Mouse (Mus musculus) cerebellum, adult 11 months (tissue): Measurements from ENCODE around the gene Ergic1.
A peak's percentile ranks its signal among the peaks of the same experiment; 100 is the strongest.

Experiments
- DNase-seq: peaks from one replicate; pipeline ENCODE4 v3.0.0; 2022

The Ergic1 gene

GRCm38 (mm10) chr17:26634539-26634938, 73.2 kb downstream of the Ergic1 start:
- no peak for DNase-seq

DNA sequence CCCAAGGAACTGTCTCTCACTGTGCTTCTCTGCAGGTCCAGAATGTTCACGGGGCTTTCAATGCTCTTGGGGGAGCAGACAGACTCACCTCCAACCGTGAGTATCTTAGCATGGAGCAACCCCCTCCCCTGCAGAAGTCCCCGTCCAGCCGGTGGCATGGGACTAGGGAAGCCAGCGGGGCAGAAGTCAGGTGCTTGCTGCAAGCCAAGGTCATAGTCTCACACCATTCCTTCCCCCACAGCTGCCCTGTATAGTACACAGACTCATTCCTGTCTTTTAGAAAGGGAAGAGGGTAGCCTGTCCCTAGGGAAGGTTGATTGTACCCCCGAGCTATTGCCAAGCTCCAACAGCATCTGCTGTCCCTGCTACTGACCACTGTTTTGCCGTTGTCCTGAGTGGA, 74.7 kb downstream of the Ergic1 start:
- DNase-seq, result no peak

- no peak for DNase-seq
Observed at GRCm38 (mm10) chr17:26637851-26638250, 76.6 kb downstream of the Ergic1 start.

GRCm38 (mm10) chr17:26638655-26639054, 77.4 kb downstream of the Ergic1 start:
- peak; percentile 75 for DNase-seq

DNA sequence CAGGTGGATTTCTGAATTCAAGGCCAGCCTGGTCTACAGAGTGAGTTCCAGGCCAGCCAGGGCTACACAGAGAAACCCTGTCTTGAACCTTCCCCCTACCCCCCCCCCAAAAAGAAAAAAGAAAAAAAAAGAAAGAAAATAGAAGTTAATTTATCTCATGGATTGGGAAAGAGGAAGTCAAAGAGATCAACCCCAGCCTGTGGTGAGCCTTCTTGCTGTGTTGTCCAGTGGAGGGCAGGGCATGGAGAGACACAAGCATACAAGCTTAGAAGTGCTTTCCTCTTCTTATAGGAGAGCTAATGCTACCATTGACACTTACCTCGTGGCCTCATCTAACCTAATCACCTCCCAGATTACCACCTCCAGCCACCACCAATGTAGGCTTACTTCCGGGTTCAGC, 78.5 kb downstream of the Ergic1 start:
- DNase-seq, result no peak

DNA sequence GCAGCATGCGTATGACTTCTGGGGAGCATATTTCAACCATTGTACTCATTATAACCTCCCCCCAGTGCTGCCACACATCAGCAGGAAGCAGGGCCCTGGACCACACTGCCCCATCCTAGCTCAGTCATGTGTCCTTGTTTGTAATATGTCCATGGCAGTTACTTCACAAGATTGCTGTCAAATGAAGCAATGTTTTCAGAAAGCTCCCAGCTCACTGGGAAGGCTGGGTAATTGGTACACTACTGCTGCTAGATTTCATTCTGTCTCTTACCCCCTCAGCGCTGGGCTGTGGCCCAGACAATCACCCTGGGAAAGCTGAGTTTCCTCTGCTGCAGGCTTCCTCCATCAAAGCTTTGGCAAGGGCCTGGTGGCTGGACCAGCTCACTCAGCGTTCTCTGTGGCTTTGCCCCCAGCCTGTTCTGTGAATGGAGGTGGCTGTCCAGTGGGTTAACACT, 79.0 kb downstream of the Ergic1 start:
- DNase-seq, result no peak

- no peak for DNase-seq
Observed at GRCm38 (mm10) chr17:26643456-26643855, 82.2 kb downstream of the Ergic1 start.

DNA sequence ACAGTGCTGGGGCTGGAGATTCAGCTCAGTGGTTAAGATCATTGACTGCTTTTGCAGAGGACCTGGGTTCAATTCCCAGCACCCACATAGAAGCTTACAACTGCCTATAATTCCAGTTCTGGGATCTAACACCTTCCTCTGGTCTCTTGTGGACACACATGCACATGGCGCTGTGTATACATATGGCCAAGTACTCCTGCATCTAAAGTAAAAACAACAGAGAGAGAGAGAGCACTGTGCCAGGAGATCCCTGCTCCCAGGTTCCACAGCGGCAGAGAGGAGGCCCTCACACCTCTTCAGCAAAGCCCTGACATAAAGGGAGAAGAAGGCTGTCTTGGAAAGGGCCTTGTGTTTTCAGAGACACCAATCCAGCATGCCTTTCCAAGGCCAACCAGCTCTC, 82.7 kb downstream of the Ergic1 start:
- no peak for DNase-seq

DNA sequence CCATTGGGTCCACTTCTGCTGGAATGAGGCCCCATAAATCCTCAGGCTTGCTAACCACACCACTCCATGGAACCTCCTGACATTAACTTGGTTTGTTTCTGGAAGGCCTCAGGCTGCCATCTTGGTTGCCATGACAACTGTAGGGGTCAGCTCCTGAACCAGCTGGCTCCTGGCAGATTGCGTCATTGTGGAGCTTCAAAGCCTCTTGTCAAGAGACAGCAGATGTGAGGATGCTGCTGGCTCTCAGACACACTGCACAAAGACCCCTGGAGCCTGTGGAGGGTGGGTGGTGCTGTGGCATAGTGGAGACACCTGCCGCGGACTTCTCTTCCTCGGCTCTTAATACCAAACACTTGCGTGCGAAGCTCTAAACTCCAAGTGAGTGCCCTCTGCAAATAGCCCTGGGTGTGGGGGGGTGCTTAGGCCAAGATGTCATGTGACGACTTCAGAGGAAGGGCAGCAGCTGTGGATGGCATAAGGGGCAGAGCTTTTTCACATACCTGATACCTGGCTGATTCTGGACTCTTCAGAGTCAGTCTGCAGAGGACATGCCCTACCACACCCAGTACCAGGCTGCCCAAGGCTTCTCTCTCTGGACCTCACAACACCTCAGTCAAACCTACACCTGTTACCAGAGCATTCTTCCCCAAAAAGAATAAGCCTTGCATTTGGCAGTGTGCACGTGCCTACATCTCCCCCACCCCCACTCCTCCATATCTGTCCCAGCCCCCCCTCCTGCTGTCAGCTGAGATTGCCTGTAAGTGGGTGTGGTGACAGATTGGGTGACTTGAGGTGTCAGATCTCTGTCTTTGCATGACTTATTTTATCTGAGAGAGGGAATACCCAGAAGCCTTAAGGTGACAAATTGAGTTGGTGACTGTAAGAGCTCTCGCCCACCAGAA, 83.5 kb downstream of the Ergic1 start:
- no peak for DNase-seq

DNA sequence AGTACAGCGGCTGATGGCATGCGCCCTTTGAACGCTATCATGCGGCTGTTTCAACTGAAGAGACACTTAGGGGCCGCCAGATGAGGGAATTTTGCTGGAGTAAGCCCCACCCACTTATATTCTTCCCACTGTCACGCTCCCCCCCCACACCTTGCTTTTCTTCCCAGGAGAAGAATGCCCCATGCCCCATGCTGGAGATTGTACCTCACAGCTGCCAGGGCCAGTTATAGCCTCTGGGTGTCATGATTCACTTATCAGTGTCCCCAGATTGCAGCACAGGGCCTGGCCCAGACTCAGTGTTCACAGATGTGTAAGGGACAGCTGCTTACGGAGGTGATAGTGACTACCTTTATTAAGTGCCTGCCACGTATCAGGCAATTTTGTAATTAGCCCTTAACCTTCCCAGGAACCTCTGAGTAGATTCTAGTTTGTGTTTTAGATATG, 84.1 kb downstream of the Ergic1 start:
- no peak for DNase-seq

GRCm38 (mm10) chr17:26647283-26647682, 86.0 kb downstream of the Ergic1 start:
- DNase-seq, result no peak

- DNase-seq, result no peak
Observed at GRCm38 (mm10) chr17:26649565-26649964, 88.3 kb downstream of the Ergic1 start.

GRCm38 (mm10) chr17:26650451-26651363, 89.4 kb downstream of the Ergic1 start:
- peak; percentile 57 for DNase-seq

GRCm38 (mm10) chr17:26658854-26659572, 97.7 kb downstream of the Ergic1 start:
- DNase-seq, result no peak

DNA sequence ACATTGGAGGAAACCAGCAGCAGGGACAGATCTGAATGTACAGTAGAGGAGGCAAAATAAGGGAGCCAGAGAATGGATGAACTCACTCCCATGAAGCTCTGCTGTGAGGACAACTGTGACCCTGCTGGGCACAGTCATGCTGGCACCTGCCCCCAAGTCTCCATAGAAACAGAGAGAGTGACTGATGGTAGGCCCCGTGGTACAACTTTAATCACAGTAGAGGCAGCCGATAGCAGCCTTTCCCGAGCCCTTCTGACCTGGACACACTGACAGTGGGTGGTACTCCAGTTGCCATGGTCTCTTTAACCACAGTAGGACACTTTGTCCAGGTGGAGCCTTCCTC, 98.3 kb downstream of the Ergic1 start:
- no peak for DNase-seq

- peak; percentile 87 for DNase-seq
Observed at GRCm38 (mm10) chr17:26660192-26660912, 99.1 kb downstream of the Ergic1 start.

- no peak for DNase-seq
Observed at GRCm38 (mm10) chr17:26662204-26662603, 100.9 kb downstream of the Ergic1 start.

DNA sequence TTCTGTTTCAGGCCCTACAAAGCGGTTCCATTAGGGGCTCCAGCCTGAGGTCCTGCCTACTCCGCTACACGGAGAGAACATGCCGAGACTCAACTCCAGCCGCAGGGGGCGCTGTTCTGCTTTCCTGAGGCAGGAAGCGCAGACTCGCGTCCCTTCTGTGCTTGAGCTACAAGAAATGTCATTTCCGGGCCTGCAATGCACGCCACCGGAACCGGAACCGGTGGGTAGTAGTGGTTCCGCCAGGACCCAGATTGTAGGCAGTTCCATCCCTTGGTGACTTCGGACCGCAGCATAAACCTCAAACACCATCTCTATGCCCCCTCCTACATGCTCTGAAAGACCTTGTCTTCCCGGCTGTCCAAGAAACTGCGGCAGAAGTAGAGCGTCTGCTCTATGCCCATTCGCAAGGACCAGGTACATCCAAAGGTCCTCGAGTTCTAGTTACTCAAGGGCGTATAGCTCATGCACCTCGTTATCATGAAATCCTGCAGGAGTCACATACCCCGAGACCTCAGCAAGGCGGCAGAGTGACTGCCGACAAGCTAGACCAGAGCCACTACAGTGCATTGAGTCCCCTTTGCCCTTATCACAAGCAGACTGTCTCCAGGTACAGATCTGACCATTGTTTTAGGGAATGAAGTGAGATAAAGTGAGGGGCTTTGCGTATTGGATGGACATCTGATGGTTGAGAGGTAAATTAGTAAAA, 101.8 kb downstream of the Ergic1 start, which contains the start of gene Atp6v0e:
Atp6v0e (plus strand) TSS at position 254 of the 706 bp plus-strand sequence.
- peak; percentile 93 for DNase-seq

GRCm38 (mm10) chr17:26665600-26665999, 104.3 kb downstream of the Ergic1 start:
- no peak for DNase-seq

DNA sequence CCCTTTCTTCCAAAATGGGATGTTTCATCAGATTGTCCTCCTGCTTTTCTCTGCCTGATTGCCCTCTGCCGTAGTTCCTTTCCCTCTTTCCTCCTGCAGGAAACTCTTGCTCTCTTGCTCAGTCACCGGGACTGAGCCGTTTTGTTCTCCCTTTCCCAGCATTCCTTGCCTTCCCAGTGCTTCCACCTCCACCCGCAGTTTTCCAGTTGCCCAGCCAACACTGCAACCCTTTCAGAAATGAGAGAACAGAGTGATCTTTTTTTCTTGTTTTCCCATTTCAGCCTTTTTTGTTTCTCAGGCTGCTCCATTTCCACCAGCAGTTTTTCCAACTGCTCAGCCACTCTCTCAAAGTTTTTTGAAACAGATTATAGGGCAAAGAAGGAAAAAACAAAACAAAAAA, 110.0 kb downstream of the Ergic1 start:
- no peak for DNase-seq

DNA sequence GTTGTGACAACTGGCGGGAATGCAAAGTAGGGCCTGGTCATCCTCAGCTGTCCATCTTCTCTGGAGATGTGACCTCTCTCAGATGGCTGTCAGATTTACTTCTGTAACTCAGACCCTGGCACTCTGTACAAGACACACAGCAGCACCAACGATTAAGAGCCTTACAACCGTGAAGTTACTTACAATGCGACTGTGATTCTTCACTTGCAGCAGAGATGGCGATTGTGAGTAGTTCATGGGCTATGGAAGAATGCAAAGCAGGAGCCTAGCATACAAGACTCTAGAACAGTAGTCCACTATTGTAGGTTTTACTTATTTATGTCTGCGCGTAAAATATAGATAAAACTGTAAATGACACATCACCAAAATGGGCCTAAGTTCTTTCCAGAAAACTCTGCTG, 114.6 kb downstream of the Ergic1 start:
- no peak for DNase-seq

DNA sequence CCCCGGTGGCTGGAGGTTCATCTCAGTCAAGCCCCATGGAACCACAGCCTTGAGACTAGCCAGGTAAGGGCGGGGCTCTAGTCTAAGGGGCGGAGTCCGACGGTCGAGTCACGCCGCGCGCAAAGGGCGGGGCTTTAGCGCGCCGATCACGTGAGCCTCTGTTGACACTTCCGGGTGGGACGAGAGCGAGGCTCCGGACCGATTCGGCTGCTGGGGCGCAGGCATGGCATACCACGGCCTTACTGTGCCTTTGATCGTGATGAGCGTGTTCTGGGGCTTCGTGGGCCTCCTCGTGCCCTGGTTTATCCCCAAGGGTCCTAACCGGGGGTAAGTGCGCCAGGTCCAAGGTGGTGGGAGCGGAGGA, 114.9 kb downstream of the Ergic1 start:
- peak; percentile 91 for DNase-seq
